Mouse (Mus musculus) embryonic facial prominence, embryonic 15.5 days (tissue): Measurements from ENCODE around the gene Krt83. TPM values are rescaled to one million over a fixed set of nuclear protein-coding genes. Genes with fewer than 3 reads are reported as not detected.

Experiments
- ATAC-seq: fragments of 200-750 bp; cut with Nextera tagmentation; 2 replicates; pipeline ENCODE4 v1.8.0; 2017; ENCODE audit warnings: low read depth, moderate TSS enrichment; ENCODE audit not compliant: insufficient number of reproducible peaks, low FRiP score, low TSS enrichment
- H3K27ac ChIP-seq: fragments of 300-500 bp; sonication (generic); replicated peaks from 2 replicates; pipeline ENCODE4 v1.5.1; 2015; ENCODE audit warnings: mild to moderate bottlenecking, inconsistent platforms
- H3K27me3 ChIP-seq: fragments of 300-500 bp; sonication (generic); 2 replicates; pipeline ENCODE4 v1.6.1; 2015; ENCODE audit warnings: inconsistent platforms
- H3K36me3 ChIP-seq: fragments of 300-500 bp; sonication (generic); 2 replicates; pipeline ENCODE4 v1.6.1; 2015; ENCODE audit warnings: mild to moderate bottlenecking, inconsistent platforms
- H3K4me1 ChIP-seq: fragments of 300-500 bp; sonication (generic); 2 replicates; pipeline ENCODE4 v1.6.1; 2015; ENCODE audit warnings: inconsistent platforms
- H3K4me2 ChIP-seq: fragments of 300-500 bp; sonication (generic); replicated peaks from 2 replicates; pipeline ENCODE4 v1.6.1; 2015; ENCODE audit warnings: mild to moderate bottlenecking, inconsistent platforms
- H3K4me3 ChIP-seq: fragments of 300-500 bp; sonication (generic); replicated peaks from 2 replicates; pipeline ENCODE4 v1.5.1; 2015; ENCODE audit warnings: mild to moderate bottlenecking, inconsistent platforms
- H3K9ac ChIP-seq: fragments of 300-500 bp; sonication (generic); 2 replicates; pipeline ENCODE4 v1.6.1; 2015; ENCODE audit warnings: inconsistent platforms
- H3K9me3 ChIP-seq: fragments of 300-500 bp; sonication (generic); replicated peaks from 2 replicates; pipeline ENCODE4 v1.6.1; 2016; ENCODE audit warnings: inconsistent platforms
- WGBS: fragments of 180-500 bp; shearing (Covaris S2); methylation state at CpG from one replicate; pipeline ENCODE4 v1.1.7; 2015; 5-methylcytosine and 5-hydroxymethylcytosine counted together
- polyA plus RNA-seq: library from polyadenylated mRNA; unstranded; fragments of >200 nt; fragmentation: Nextera tagmentation; extraction: Ambion mirVana; gene quantifications from 2 replicates; pipeline ENCODE4 v1.2.1, GENCODE M21; 2015

Krt83 gene
- polyA plus RNA-seq, 1 experiment from 2014 or later = 5.6 TPM

- Histone ChIP-seq H3K4me1 (no peaks in the 10 kb centered on the region), H3K4me3 (no peak within 1 kb of the TSS), H3K9me3 (no peaks in the 10 kb centered on the region), H3K4me2 (no peak within 1 kb of the TSS), H3K27me3 (0 out of 2 replicates have a peak, but pooled peaks cover 2% of the 10 kb centered on the region), H3K27ac (no peak within 1 kb of the TSS), H3K9ac (no peak within 1 kb of the TSS), H3K36me3 (no peaks in the 10 kb centered on the region)
- 31% methylated on average over 10 of the region's 10 CpGs for WGBS
- no peak for ATAC-seq
Observed at GRCm38 (mm10) chr15:101472952-101473528, 18.3 kb downstream of the Krt83 start, which contains the start of gene Krt86. Krt86 (plus strand) TSS chr15:101473478.

DNA sequence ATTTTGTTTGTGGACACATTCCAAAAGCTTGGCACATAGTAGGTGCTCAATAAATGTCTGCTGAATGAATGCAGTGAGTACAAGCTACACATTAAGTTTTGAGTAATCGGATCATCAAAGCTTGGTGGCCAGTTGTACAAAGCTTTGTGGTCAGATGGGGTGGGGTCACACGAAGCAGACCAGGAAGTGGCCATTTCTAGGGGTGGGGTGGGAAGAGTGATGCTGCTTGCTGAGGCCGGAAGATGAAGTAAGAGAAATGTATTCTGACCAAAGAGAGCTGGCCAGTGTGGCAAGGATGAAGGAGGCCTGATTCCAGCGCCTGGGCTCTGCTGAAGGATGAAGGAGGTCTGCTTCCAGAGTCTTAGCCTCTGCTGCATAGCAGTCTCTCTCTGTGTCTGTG, 22.2 kb downstream of the Krt83 start:
- H3K4me2 ChIP-seq = no peak overlapping the region
- 74% methylated on average over 4 of the region's 4 CpGs for WGBS

DNA sequence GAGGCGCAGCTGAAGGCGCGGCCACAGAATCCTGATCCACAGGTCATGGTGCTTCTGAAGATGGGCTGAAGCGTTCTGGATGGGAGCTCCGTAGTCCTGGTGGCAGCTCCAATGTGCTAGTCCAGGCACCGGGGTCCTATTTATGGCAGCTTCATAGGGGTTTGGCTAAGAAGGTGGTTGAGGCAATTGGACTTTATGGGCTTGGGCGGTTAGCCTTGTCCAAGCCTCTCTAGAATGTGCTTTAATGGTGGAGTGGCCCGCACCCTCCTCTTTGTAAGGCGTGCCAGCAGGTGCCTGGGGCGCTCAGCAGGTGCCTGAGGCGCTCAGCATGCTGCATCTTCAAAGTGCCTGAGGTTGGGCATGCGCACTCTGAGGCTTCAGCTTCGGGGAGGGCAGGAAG, 27.7 kb downstream of the Krt83 start, which contains the start of gene Krt81:
Gene Krt81 (minus strand): TSS at position 101 of the 400 bp plus-strand sequence.
- Histone ChIP-seq H3K27ac (no peak within 1 kb of the TSS), H3K4me2 (no peak within 1 kb of the TSS), H3K9ac (no peak within 1 kb of the TSS), H3K36me3 (no peaks in the 10 kb centered on the region), H3K4me1 (0 out of 2 replicates have a peak, but pooled peaks cover 3% of the 10 kb centered on the region), H3K9me3 (no peaks in the 10 kb centered on the region), H3K4me3 (no peak within 1 kb of the TSS), H3K27me3 (no peaks in the 10 kb centered on the region; the same call in 1 of the 2 replicates)
- ATAC-seq = no peak
- 78% methylated on average over 13 of the region's 13 CpGs for WGBS

More for the DNA sequence above, 22.2 kb downstream of the Krt83 start:
- Histone ChIP-seq H3K9me3 (no peaks in the 10 kb centered on the region), H3K27me3 (no peaks in the 10 kb centered on the region; the same call in 1 of the 2 replicates), H3K4me3 (no peak overlapping the region), H3K9ac (no peak overlapping the region), H3K27ac (no peak overlapping the region), H3K4me1 (no peaks in the 10 kb centered on the region), H3K36me3 (no peaks in the 10 kb centered on the region)
- no peak for ATAC-seq

DNA sequence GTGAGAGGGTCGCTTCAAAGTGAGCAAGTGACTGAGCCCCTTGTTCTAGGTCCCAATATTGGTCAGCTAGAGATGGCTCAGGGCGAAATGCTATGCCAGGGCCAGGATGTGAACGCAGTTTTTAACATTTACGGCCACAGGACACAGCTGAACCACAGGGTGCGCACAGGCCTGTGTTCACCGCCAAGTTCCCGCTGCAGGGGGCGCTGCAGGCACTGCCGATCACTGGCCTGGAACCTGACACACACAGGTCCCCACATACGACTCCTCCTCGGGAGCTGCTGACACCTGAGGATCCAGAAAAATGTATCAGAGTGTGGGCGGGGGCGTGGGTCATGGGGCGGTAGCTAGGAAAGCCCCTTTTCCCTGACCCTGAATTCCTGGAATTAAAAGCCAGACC, 32.0 kb downstream of the Krt83 start:
- Histone ChIP-seq H3K36me3 (no peaks in the 10 kb centered on the region), H3K27me3 (no peaks in the 10 kb centered on the region), H3K9ac (no peak overlapping the region), H3K27ac (no peak overlapping the region), H3K4me3 (no peak overlapping the region), H3K4me1 (0 out of 2 replicates have a peak, but pooled peaks cover 9% of the 10 kb centered on the region), H3K4me2 (no peak overlapping the region), H3K9me3 (no peaks in the 10 kb centered on the region)
- no peak for ATAC-seq
- WGBS = 69% methylated on average over 14 of the region's 14 CpGs

GRCm38 (mm10) chr15:101458361-101458930, 32.9 kb downstream of the Krt83 start:
- Histone ChIP-seq H3K4me1 (0 out of 2 replicates have a peak, but pooled peaks cover 9% of the 10 kb centered on the region), H3K36me3 (no peaks in the 10 kb centered on the region), H3K9me3 (no peaks in the 10 kb centered on the region), H3K27ac (no peak overlapping the region), H3K27me3 (no peaks in the 10 kb centered on the region), H3K4me3 (no peak overlapping the region), H3K9ac (no peak overlapping the region), H3K4me2 (no peak overlapping the region)
- 47% methylated on average over 16 of the region's 16 CpGs for WGBS
- ATAC-seq = no peak

- Histone ChIP-seq H3K27ac (no peak overlapping the region), H3K36me3 (no peaks in the 10 kb centered on the region), H3K27me3 (no peaks in the 10 kb centered on the region), H3K4me1 (0 out of 2 replicates have a peak, but pooled peaks cover 9% of the 10 kb centered on the region), H3K4me3 (no peak overlapping the region), H3K9ac (no peak overlapping the region), H3K4me2 (no peak overlapping the region), H3K9me3 (no peaks in the 10 kb centered on the region)
- 88% methylated on average over 6 of the region's 6 CpGs for WGBS
- no peak for ATAC-seq
Observed at GRCm38 (mm10) chr15:101455891-101456290, 35.4 kb downstream of the Krt83 start.

- Histone ChIP-seq H3K9ac (no peak overlapping the region), H3K4me3 (no peak overlapping the region), H3K9me3 (no peaks in the 10 kb centered on the region), H3K4me2 (no peak overlapping the region), H3K4me1 (0 out of 2 replicates have a peak, but pooled peaks cover 9% of the 10 kb centered on the region), H3K27ac (no peak overlapping the region), H3K27me3 (no peaks in the 10 kb centered on the region), H3K36me3 (no peaks in the 10 kb centered on the region)
- no peak for ATAC-seq
- 71% methylated on average over 2 of the region's 2 CpGs for WGBS
Observed at GRCm38 (mm10) chr15:101455292-101455691, 36.0 kb downstream of the Krt83 start.

DNA sequence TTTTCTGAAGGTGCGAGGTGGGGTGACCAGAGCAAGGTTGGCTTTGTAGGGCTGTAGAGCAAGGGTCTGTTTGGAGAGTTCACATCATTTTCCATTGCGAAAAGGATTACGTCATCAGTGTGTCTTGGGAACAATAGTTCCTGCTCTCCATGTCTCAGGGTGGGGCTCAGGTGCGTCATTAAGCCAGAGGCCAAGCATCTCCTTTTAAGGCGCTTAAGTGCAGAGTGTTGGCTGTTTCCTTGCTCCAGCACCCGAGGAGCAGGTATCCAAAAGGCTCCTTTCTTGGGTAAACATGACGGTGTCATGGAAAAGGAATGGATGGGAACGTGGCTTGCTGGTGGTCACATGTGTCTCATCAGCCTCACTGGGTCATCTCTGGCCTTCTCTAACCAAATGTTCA, 36.5 kb downstream of the Krt83 start:
- 80% methylated on average over 8 of the region's 8 CpGs for WGBS
- no peak overlapping the region for H3K4me2 ChIP-seq
- ATAC-seq = no peak
- H3K27ac ChIP-seq = no peak overlapping the region
- H3K4me3 ChIP-seq = no peak overlapping the region
- H3K9me3 ChIP-seq = no peaks in the 10 kb centered on the region
- H3K9ac ChIP-seq = no peak overlapping the region
- H3K36me3 ChIP-seq = no peaks in the 10 kb centered on the region
- no peaks in the 10 kb centered on the region for H3K27me3 ChIP-seq
- H3K4me1 ChIP-seq = 0 out of 2 replicates have a peak, but pooled peaks cover 9% of the 10 kb centered on the region

GRCm38 (mm10) chr15:101453093-101453736, 38.1 kb downstream of the Krt83 start:
- H3K27ac ChIP-seq = no peak overlapping the region
- 6% methylated on average over 13 of the region's 13 CpGs for WGBS
- 0 out of 2 replicates have a peak, but pooled peaks cover 2% of the 10 kb centered on the region for H3K4me1 ChIP-seq
- H3K9ac ChIP-seq = no peak overlapping the region
- ATAC-seq = peak; percentile 51; the same call in 1 of the 2 replicates
- no peaks in the 10 kb centered on the region for H3K36me3 ChIP-seq
- H3K4me2 ChIP-seq = 0 out of 2 replicates have a peak overlapping the region, but pooled peaks have one; percentile 24
- no peaks in the 10 kb centered on the region for H3K27me3 ChIP-seq
- no peak overlapping the region for H3K4me3 ChIP-seq
- no peaks in the 10 kb centered on the region for H3K9me3 ChIP-seq

- Histone ChIP-seq H3K36me3 (no peaks in the 10 kb centered on the region), H3K9me3 (no peaks in the 10 kb centered on the region), H3K27ac (no peak within 1 kb of the TSS), H3K4me2 (no peak within 1 kb of the TSS), H3K27me3 (no peaks in the 10 kb centered on the region), H3K9ac (no peak within 1 kb of the TSS), H3K4me1 (no peaks in the 10 kb centered on the region), H3K4me3 (no peak within 1 kb of the TSS)
- ATAC-seq = no peak
- WGBS = 71% methylated on average over 2 of the region's 2 CpGs
Observed at GRCm38 (mm10) chr15:101447444-101447843, 43.9 kb downstream of the Krt83 start, which contains the start of gene Krt88. Krt88 (plus strand) TSS chr15:101447744.

DNA sequence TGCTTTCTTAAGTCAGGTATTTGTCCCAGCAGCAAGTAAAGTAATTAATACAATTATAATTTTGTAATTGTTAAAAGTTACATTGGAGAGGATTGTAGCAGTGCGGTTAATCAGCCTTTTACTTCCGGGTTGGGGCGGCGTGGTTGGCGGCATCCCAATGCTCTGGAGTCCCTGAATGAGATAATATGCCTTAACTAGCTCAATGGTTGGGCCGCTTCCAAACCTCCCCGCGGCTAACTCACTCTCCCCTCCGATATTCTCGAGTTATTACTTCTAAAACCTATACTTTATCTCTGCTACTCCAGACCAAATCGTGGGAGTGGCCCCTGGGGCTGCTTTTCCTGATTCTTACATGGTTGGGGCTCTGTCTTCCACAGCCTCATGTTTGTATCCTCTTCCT, 44.7 kb downstream of the Krt83 start:
- Histone ChIP-seq H3K9me3 (no peaks in the 10 kb centered on the region), H3K27me3 (no peaks in the 10 kb centered on the region)
- no peak for ATAC-seq

More for the DNA sequence above, 44.7 kb downstream of the Krt83 start:
- Histone ChIP-seq H3K9ac (no peak overlapping the region), H3K4me2 (no peak overlapping the region), H3K36me3 (no peaks in the 10 kb centered on the region), H3K4me1 (no peaks in the 10 kb centered on the region), H3K27ac (no peak overlapping the region), H3K4me3 (no peak overlapping the region)
- WGBS = 60% methylated on average over 11 of the region's 11 CpGs
